31 mouse cellular contexts compared by ENCODE assay signal in genomic region chr5:49283403-49283802, GRCm38 (mm10).
"Had no signal": no experiment of that assay in that cellular context is flagged by ENCODE, and none has a peak within 500 bp of the region (broad histone marks: within the 10 kb centered on the region; RNA-seq: fewer than 3 reads in every experiment).

No protein-coding gene starts in this region.

- H3K36me3 ChIP-seq: limb, embryonic 10.5 days; limb, embryonic 12.5 days; limb, embryonic 13.5 days; limb, embryonic 15.5 days; liver, embryonic 12.5 days; liver, embryonic 13.5 days; liver, embryonic 15.5 days; lung, embryonic 15.5 days; midbrain, embryonic 10.5 days; midbrain, embryonic 12.5 days; midbrain, embryonic 13.5 days; midbrain, embryonic 15.5 days; neural tube, embryonic 12.5 days had no signal

- DNase-seq: left cerebral cortex, postnatal 4 days; liver; liver, embryonic 13.5 days; liver, postnatal 0 days; lung, adult 18-20 months; lung, adult 2 months; lung, embryonic 14.5 days; lung, postnatal 10 days; lung, postnatal 14 days; lung, postnatal 36 days; lung, postnatal 4 days; midbrain, embryonic 14.5 days had no signal

- H3K9me3 ChIP-seq: limb, embryonic 10.5 days; limb, embryonic 12.5 days; limb, embryonic 13.5 days; limb, embryonic 15.5 days; liver, embryonic 12.5 days; liver, embryonic 13.5 days; liver, embryonic 15.5 days; lung, embryonic 15.5 days; megakaryocyte, embryonic 14.5 days; midbrain, embryonic 10.5 days; midbrain, embryonic 12.5 days; midbrain, embryonic 13.5 days; midbrain, embryonic 15.5 days; neural tube, embryonic 12.5 days had no signal

- H3K4me2 ChIP-seq: limb, embryonic 12.5 days; limb, embryonic 13.5 days; limb, embryonic 15.5 days; liver, embryonic 11.5 days; liver, embryonic 12.5 days; liver, embryonic 13.5 days; liver, embryonic 15.5 days; lung, embryonic 14.5 days; lung, embryonic 15.5 days; midbrain, embryonic 11.5 days; midbrain, embryonic 12.5 days; midbrain, embryonic 13.5 days; neural tube, embryonic 12.5 days had no signal

- H3K4me3 ChIP-seq: limb, embryonic 10.5 days; limb, embryonic 12.5 days; limb, embryonic 13.5 days; limb, embryonic 15.5 days; liver, embryonic 12.5 days; liver, embryonic 13.5 days; liver, embryonic 15.5 days; lung, embryonic 15.5 days; megakaryocyte, embryonic 14.5 days; midbrain, embryonic 10.5 days; midbrain, embryonic 12.5 days; midbrain, embryonic 13.5 days; midbrain, embryonic 15.5 days; myocyte; neural tube, embryonic 12.5 days had no signal

- H3K27ac ChIP-seq: limb, embryonic 10.5 days; limb, embryonic 12.5 days; limb, embryonic 13.5 days; limb, embryonic 15.5 days; liver, embryonic 12.5 days; liver, embryonic 13.5 days; liver, embryonic 14.5 days; liver, embryonic 15.5 days; lung, embryonic 15.5 days; macrophage; midbrain, embryonic 10.5 days; midbrain, embryonic 12.5 days; midbrain, embryonic 13.5 days; midbrain, embryonic 15.5 days; neural tube, embryonic 12.5 days had no signal

- ATAC-seq: liver, embryonic 12.5 days; liver, postnatal 0 days; lung, postnatal 0 days; midbrain, embryonic 13.5 days had no signal

- H3K27me3 ChIP-seq: limb, embryonic 12.5 days; limb, embryonic 13.5 days; limb, embryonic 15.5 days; liver, embryonic 12.5 days; liver, embryonic 13.5 days; liver, embryonic 15.5 days; lung, embryonic 15.5 days; megakaryocyte, embryonic 14.5 days; midbrain, embryonic 12.5 days; midbrain, embryonic 13.5 days; midbrain, embryonic 15.5 days; neural tube, embryonic 12.5 days had no signal

- H3K9ac ChIP-seq: limb, embryonic 12.5 days; limb, embryonic 13.5 days; limb, embryonic 15.5 days; liver, embryonic 12.5 days; liver, embryonic 13.5 days; liver, embryonic 14.5 days; liver, embryonic 15.5 days; liver, postnatal 0 days; lung, embryonic 14.5 days; lung, embryonic 15.5 days; midbrain, embryonic 12.5 days; midbrain, embryonic 13.5 days; midbrain, embryonic 15.5 days; neural tube, embryonic 12.5 days had no signal

- H3K4me1 ChIP-seq: liver, embryonic 12.5 days; liver, embryonic 13.5 days; liver, embryonic 15.5 days; megakaryocyte, embryonic 14.5 days had no signal
